Mouse (Mus musculus): ENCODE data around the gene Plekho2.

Gene Plekho2

GRCm38 (mm10) chr9:65529659-65530058, 50.2 kb downstream of the Plekho2 start:
- no peak for DNase-seq (ENCODE audit: low read depth)

GRCm38 (mm10) chr9:65528417-65529038, 51.3 kb downstream of the Plekho2 start:
- no peak for DNase-seq (ENCODE audit: low read depth)

DNA sequence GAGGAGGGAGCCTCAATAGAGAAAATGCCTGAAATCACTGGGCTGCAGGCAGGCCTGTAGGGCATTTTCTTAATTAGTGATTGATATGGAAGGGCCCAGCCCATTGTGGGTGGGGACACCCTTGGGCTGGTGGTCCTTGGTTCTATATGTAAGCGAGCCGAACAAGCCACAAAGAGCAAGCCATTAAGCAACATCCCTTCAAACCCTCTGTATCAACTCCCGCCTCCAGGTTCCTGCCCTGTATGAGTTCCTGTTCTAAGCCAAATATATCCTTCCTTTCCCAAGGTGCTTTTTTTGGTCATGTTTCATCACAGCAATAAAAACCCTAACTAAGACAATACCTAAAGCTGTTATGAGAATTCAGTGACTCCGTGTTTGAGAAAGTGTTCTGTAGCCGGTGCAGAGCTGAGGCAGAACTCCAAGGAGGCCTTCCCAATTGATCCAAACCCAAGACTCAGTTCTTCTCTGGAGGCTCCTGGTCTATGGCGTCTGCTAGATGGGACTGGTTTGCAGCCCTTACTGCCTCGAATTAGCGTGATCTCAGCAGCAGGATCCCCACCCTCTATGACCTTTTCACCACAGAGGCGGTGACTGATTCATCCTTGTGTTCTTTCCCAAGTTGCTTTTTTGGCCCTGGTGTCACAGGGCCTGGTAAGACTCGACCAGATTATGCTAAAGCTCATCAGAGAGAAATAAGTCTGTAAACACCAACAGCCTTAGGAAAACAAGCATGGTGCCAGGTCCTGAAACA, 54.2 kb downstream of the Plekho2 start:
- no peak for DNase-seq (ENCODE audit: low read depth)

- DNase-seq (ENCODE audit: low read depth) = peak; percentile 76
Observed at GRCm38 (mm10) chr9:65523611-65524364, 56.1 kb downstream of the Plekho2 start.

DNA sequence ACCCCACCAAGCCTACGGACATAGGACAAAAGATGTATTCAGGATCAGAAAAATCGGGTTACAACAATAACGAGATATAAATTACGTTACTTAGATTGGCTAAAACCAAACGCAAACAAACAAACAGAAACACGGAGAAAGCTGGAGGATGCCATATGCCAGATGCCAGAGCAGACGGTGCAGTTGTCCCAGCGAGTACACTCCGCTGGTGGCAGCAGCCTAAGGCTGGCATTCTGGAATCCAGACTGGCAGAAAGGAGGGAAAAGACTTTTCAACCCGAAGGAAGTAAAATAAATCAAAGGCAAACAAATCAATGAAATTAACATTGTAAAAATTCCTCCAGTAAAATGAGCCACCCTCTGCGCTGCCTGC, 59.3 kb downstream of the Plekho2 start:
- no peak for DNase-seq (ENCODE audit: low read depth)

- no peak for DNase-seq (ENCODE audit: low read depth)
Observed at GRCm38 (mm10) chr9:65519807-65520504, 59.9 kb downstream of the Plekho2 start, which contains the start of gene Ankdd1a. Gene Ankdd1a, minus strand, starts transcription at chr9:65520193.

GRCm38 (mm10) chr9:65514851-65515261, 65.0 kb downstream of the Plekho2 start:
- DNase-seq (ENCODE audit: low read depth) = no peak

GRCm38 (mm10) chr9:65514431-65514830, 65.4 kb downstream of the Plekho2 start:
- DNase-seq (ENCODE audit: low read depth) = no peak

DNA sequence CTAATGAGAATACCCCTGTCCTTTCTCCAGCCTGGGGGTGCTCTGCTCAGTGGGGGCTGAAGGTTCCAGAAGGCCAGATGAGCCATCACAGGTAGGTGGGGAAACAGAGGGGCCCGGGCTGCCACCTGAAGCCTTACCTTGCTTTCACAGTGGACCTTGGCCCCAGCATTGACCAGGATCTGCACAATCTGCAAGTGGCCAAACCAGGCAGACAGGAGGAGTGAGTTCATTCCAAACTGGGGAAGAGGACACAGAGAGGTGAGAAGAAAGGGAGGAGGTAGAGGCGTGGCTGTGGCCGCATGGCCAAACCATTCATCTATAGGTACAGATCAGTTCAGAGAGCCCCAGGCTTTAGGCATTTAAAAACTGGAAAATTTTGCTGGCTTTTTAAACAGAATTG, 67.3 kb downstream of the Plekho2 start:
- no peak for DNase-seq (ENCODE audit: low read depth)

GRCm38 (mm10) chr9:65508449-65508848, 71.4 kb downstream of the Plekho2 start:
- no peak for DNase-seq (ENCODE audit: low read depth)

DNA sequence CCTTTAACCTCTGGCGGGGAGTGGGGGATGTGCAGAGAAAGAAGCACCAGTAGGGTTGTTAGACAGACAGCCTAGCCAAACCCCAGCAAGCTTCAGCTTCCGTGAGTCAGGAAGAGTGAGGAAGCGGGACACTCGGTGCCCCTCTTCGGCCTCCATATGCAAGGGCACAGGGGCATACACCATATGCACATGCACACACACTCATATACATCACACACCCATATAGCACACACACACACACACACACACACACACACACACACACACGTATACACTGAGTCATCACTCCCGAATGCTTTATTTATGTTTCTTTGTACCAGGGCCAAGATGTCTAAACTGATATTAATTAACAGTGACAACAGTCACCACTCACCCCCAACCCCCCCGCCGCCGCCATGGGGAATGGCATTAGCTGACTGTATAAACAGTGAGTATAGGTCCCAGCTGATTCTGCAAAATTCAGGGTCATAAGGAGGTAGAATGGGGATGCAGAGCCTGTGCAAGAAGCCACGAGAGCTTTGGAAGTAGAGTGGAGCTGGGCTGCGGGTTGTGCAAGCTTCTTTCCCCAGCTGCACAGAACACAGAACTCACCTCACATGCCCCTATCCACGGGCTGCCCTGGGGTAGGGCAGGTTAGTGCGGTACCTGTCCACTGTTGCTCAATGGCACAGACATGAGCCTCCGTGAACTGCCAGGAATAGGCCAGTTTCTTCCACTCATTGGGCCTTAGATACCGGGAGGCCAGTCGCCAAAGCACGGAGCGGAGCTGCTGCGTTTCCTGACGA, 76.9 kb downstream of the Plekho2 start:
- no peak for DNase-seq (ENCODE audit: low read depth)
